Mouse (Mus musculus) urinary bladder, postnatal 25 days (tissue): ENCODE results near the gene Acsl6.
"Not testable (repeated sequence)": the region's sequence is repeated elsewhere in the genome, so short reads cannot be mapped to it uniquely, and the experiment has no call there.

Experiments used
- DNase-seq: peaks from one replicate; pipeline ENCODE4 v3.0.0; 2022; ENCODE audit warnings: low spot score

The Acsl6 gene

DNA sequence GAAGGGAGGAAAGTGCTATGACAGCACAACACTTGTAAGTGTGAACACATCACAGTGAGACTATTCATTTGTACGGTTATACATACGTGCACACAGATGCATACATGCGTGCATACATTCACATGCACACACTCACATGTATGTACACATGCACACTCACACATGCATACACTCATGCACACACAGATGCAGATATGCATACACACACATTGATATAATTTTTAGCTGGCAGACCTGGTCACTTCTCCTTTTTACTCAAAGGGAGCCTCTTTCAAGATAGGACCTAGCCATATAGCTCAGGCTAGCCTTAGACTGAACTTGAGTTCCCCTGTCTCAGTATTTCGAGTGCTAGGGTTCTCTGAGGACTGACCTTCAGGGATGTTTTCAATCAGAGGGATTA, 87.7 kb downstream of the Acsl6 start:
- DNase-seq: no peak

DNA sequence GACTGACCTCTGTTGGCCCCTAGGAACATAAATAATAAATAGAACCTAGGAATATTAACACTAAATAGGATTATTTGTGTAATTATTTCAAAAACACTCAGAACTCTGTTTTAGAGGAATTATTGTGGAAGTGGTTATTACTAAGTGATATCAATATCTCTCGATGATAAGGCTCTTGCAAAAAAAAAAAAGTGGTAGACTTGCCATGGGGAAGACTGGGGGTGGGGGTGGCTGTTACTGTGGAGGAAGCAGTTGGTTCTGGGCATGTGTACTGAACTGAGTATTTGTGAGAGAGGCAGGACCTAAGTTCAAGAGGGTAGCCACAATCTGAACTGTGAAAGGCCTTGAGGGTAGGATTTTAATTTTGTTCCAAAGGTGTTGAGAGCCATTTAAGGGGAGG, 93.1 kb downstream of the Acsl6 start:
- DNase-seq: no peak

DNA sequence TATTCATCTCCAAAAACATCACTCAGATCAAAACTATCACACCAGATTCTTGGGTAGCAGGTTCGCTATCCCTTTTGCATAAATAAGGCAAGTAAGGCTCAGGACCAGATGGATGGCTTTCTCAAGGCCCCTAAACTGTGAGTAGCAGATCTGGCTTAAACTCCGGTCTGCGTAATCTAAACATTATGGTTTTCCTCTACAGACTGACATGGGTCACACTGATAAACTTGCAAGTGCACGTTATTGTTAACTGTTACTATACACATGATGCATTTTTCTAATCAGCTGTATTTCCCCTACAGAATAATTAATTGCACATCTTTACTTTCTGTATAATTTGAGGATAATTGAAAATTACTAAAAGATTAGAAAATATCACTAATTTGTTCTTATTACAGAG, 94.5 kb downstream of the Acsl6 start:
- DNase-seq: no peak

DNA sequence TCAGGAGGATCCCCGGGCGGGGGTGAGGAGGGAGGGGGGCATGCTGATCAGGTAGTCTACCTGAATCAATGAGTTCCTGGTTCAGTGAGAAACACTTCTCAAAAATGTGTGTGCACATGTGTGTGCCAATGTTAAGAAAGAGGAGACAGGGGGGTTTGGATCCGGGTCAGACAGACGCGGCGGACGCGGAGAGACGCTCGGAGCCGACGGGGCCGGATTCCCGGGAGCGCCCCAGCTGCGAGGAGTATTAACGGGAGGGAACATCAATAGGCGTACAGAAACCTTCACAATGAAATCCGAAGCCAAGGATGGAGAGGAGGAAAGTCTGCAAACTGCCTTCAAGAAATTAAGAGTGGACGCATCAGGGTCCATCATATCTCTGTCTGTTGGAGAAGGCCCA, 97.2 kb downstream of the Acsl6 start:
- DNase-seq: not testable (repeated sequence)

DNA sequence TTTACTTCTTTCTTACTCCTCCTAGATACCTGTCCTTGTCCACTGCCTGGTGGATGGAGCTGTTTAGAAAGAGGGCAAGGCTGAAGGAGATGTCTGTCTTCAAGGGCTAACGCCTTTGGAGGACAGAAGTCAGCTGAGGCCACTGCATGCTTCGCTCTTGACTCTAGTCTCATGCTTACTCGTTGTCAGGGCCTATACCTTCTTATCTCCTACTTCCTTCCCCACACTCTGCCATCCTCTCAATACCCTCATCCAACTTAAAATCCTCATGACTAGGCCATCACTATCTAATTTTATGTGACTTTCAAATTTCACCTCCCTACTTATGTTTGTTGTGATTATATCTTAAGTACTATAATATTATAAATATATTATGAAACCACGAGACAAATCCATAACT, 101.3 kb downstream of the Acsl6 start:
- DNase-seq: no peak

DNA sequence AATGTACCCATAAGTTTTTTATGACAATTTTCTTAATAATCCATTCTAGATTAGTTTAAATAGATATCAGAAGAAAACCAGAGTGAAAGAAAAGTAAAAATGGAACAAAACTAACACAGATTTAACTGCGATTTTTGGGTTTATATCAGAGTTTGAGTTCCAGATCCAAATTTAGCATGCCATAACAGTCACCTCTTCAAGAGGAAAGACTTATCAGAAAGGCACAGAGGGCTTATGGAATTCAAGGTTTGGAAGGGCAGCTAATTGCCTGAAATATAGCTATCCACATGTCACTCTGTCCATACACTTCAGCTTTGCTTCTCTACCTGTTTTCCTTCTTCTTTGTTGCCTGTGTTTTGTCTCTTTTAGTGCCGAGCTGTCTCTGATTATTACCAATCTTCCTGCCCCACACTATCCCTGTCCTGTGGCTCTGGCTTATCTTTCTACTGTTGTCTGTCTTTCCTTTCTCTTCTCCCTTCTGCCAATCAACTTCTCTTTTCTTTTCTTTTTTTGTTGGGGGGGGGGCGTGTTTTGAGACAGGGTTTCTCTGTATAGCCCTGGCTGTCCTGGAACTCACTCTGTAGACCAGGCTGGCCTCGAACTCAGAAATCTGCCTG, 103.4 kb downstream of the Acsl6 start:
- DNase-seq: no peak

DNA sequence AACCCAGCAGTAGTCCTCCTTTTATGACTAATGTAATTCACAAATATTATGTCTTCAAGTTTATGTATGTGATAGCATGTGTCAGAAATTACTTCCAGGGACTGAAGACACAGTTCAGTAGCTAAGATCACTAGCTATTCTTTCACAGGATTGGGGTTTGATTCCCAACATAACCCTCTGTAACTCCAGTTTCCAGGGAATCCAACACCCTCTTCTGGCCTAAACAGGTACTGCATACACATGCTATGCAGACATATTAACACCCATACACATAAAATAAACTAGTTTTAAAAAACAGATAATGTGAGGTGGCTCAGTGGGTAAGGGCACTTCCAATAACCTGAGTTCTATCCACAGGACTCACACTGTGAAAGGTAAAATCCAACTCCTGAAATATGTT, 107.0 kb downstream of the Acsl6 start:
- DNase-seq: no peak

DNA sequence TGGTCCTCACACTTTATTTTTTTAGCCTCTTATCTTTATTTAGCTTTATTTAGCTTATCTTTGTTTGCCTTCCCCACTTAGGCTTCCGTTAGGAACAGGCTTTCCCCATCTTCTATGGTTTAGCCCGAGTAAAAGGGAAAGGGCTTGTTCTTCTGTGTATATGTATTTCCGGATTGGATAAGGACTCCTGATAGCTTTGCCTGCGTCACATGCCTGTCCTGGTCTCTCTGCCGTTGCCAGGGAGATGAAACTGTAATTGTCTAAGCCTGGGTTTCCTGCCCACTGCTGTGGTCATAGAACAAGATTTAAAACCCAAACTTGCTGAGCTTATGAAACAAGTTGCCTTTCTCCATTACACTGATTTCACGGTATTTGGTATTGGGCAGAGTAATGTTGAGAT, 109.4 kb downstream of the Acsl6 start:
- DNase-seq: no peak
